Mouse (Mus musculus) C2C12 (cell line): Measurements from ENCODE around the gene Cnnm2.

Experiments
- CTCF ChIP-seq: IDR thresholded peaks from one replicate; pipeline ENCODE4 v1.5.1; 2011; ENCODE audit not compliant: control insufficient read depth, insufficient read depth, insufficient read length
- MAX ChIP-seq: IDR thresholded peaks from one replicate; pipeline ENCODE4 v1.6.1; 2011; ENCODE audit warnings: mild to moderate bottlenecking, control low read depth

DNA sequence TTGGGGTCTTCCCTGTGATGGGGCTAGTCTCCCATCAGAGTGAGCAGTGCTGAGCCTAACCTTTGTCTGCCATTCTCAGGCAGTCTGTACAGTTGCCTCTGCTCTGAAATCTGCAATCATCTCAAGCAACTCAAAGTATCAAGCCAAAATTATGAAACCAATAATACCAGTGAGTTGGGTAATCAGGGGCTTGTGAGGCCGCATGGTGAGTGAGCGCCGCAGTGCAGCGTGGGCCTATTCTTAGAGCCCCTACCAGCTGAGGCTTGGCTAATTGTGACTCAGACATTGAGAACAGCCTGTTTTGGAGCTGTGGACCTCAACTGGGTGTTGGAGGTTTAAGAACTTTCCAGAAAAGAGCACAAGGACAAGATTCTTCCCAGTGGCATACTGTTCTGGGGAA lies 109.7 kb downstream of the Cnnm2 start:
- TF ChIP-seq MAX (no peak), CTCF (no peak)
